Mouse (Mus musculus) ZHBTc4 (cell line): Measurements from ENCODE around the gene Ica1.

Experiments
- DNase-seq: peaks from one replicate; pipeline ENCODE4 v3.0.0-alpha.2; 2011; ENCODE audit warnings: low read depth, low spot score

Ica1 gene

GRCm38 (mm10) chr6:8644703-8645102 is 133.6 kb downstream of the Ica1 start:
- DNase-seq = peak; percentile 29

GRCm38 (mm10) chr6:8640863-8641262 is 137.4 kb downstream of the Ica1 start:
- no peak for DNase-seq

- no peak for DNase-seq
Measured at GRCm38 (mm10) chr6:8639526-8639925, 138.8 kb downstream of the Ica1 start.

- DNase-seq = no peak
Measured at GRCm38 (mm10) chr6:8638899-8639298, 139.4 kb downstream of the Ica1 start.

GRCm38 (mm10) chr6:8638122-8638521 is 140.2 kb downstream of the Ica1 start:
- no peak for DNase-seq

GRCm38 (mm10) chr6:8632701-8633100 is 145.6 kb downstream of the Ica1 start:
- DNase-seq = no peak

GRCm38 (mm10) chr6:8631986-8632632 is 146.2 kb downstream of the Ica1 start:
- DNase-seq = no peak

GRCm38 (mm10) chr6:8631362-8631761 is 146.9 kb downstream of the Ica1 start:
- DNase-seq = no peak

- no peak for DNase-seq
Measured at GRCm38 (mm10) chr6:8630531-8630930, 147.8 kb downstream of the Ica1 start.

- no peak for DNase-seq
Measured at GRCm38 (mm10) chr6:8628715-8629267, 149.5 kb downstream of the Ica1 start.

- no peak for DNase-seq
Measured at GRCm38 (mm10) chr6:8628226-8628625, 150.1 kb downstream of the Ica1 start.

GRCm38 (mm10) chr6:8623045-8623444 is 155.2 kb downstream of the Ica1 start:
- no peak for DNase-seq

- no peak for DNase-seq
Measured at GRCm38 (mm10) chr6:8619582-8620350, 158.5 kb downstream of the Ica1 start.

GRCm38 (mm10) chr6:8617369-8617768 is 160.9 kb downstream of the Ica1 start:
- no peak for DNase-seq

- no peak for DNase-seq
Measured at GRCm38 (mm10) chr6:8591665-8592064, 186.6 kb downstream of the Ica1 start.

- DNase-seq = no peak
Measured at GRCm38 (mm10) chr6:8583892-8584291, 194.4 kb downstream of the Ica1 start.

GRCm38 (mm10) chr6:8582377-8582776 is 195.9 kb downstream of the Ica1 start:
- DNase-seq = no peak
